Mouse (Mus musculus) stomach, embryonic 15.5 days (tissue): Measurements from ENCODE around the gene Mpnd. TPM values are rescaled to one million over a fixed set of nuclear protein-coding genes. Genes with fewer than 3 reads are reported as not detected.
"Not testable (repeated sequence)": the region's sequence is repeated elsewhere in the genome, so short reads cannot be mapped to it uniquely, and the experiment has no call there.

Experiments used
- ATAC-seq: fragments of 200-750 bp; cut with Nextera tagmentation; 2 replicates; pipeline ENCODE4 v1.8.0; 2017; ENCODE audit warnings: low read depth, moderate number of reproducible peaks, moderate TSS enrichment; ENCODE audit not compliant: insufficient read depth, low FRiP score
- H3K27ac ChIP-seq: fragments of 300-500 bp; sonication (generic); 2 replicates; pipeline ENCODE4 v1.5.1; 2015; ENCODE audit warnings: mild to moderate bottlenecking, inconsistent platforms
- H3K27me3 ChIP-seq: fragments of 300-500 bp; sonication (generic); replicated peaks from 2 replicates; pipeline ENCODE4 v1.6.1; 2015; ENCODE audit warnings: inconsistent platforms
- H3K36me3 ChIP-seq: fragments of 300-500 bp; sonication (generic); 2 replicates; pipeline ENCODE4 v1.6.1; 2015; ENCODE audit warnings: inconsistent platforms
- H3K4me1 ChIP-seq: fragments of 300-500 bp; sonication (generic); 2 replicates; pipeline ENCODE4 v1.6.1; 2015; ENCODE audit warnings: inconsistent platforms
- H3K4me2 ChIP-seq: fragments of 300-500 bp; sonication (generic); 2 replicates; pipeline ENCODE4 v1.6.1; 2015; ENCODE audit warnings: mild to moderate bottlenecking, inconsistent platforms
- H3K4me3 ChIP-seq: fragments of 300-500 bp; sonication (generic); replicated peaks from 2 replicates; pipeline ENCODE4 v1.5.1; 2015; ENCODE audit warnings: inconsistent platforms
- H3K9ac ChIP-seq: fragments of 300-500 bp; sonication (generic); 2 replicates; pipeline ENCODE4 v1.6.1; 2015; ENCODE audit warnings: inconsistent platforms
- H3K9me3 ChIP-seq: fragments of 300-500 bp; sonication (generic); 2 replicates; pipeline ENCODE4 v1.6.1; 2016; ENCODE audit warnings: inconsistent platforms
- WGBS: fragments of 180-500 bp; shearing (Covaris S2); methylation state at CpG from one replicate; pipeline ENCODE4 v1.1.7; 2015; 5-methylcytosine and 5-hydroxymethylcytosine counted together
- polyA plus RNA-seq: library from polyadenylated mRNA; unstranded; fragments of >200 nt; fragmentation: Nextera tagmentation; extraction: Ambion mirVana; gene quantifications from 2 replicates; pipeline ENCODE4 v1.2.1, GENCODE M21; 2015

Mpnd gene
- polyA plus RNA-seq, 1 experiment from 2014 or later, result 91.8 TPM

DNA sequence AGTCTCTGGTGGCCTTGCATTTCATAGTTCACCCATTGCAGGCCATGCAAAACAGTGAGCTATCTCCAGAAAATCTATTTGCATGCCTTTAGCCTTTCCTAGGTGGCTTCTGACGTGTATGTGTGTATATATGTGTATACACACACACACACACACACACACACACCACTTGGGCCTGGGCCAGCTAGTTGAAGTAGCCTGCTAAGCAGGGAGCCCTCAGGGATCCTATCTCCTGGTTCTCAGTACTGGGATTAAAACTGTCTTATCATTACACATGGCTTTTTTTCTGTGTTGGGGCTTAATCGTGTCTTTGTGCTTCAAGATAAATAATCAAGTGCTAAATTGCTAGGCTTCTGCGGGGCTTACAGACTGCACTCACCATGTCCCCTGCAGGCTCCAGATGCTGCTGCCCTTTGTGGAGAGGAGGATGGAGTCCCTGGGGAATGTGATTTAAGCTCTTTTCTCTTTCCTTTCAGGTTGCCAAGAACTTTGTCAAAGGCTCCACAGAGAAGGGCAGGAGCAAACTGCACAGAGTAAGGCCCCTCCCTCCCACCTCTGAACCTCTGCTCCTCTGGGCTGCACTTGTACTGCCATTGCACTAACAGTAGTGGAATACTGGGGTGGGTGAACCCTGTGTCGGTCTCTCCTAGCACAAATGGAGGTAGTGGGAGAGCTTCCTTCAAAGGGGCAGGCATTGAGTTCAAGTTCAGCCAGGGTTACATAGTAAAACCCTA, 50.6 kb downstream of the Mpnd start:
- no peak overlapping the region for H3K4me3 ChIP-seq
- 65% methylated on average over 4 of the region's 4 CpGs for WGBS
- H3K27ac ChIP-seq, result no peak overlapping the region
- ATAC-seq, result no peak
- no peaks in the 10 kb centered on the region for H3K27me3 ChIP-seq
- peaks cover 59% of the 10 kb centered on the region for H3K36me3 ChIP-seq
- no peak overlapping the region for H3K9ac ChIP-seq
- H3K9me3 ChIP-seq, result no peaks in the 10 kb centered on the region
- no peaks in the 10 kb centered on the region for H3K4me1 ChIP-seq
- no peak overlapping the region for H3K4me2 ChIP-seq

GRCm38 (mm10) chr17:56057381-56058120, 52.0 kb downstream of the Mpnd start:
- Histone ChIP-seq H3K4me1 (no peaks in the 10 kb centered on the region), H3K27ac (no peak overlapping the region), H3K9ac (no peak overlapping the region), H3K36me3 (peaks cover 68% of the 10 kb centered on the region), H3K4me2 (no peak overlapping the region), H3K27me3 (no peaks in the 10 kb centered on the region), H3K4me3 (no peak overlapping the region), H3K9me3 (no peaks in the 10 kb centered on the region)
- 89% methylated on average over 11 of the region's 11 CpGs for WGBS
- ATAC-seq, result no peak

- Histone ChIP-seq H3K9me3 (no peaks in the 10 kb centered on the region), H3K4me1 (no peaks in the 10 kb centered on the region), H3K4me2 (no peak overlapping the region), H3K27me3 (no peaks in the 10 kb centered on the region), H3K9ac (no peak overlapping the region), H3K4me3 (no peak overlapping the region), H3K36me3 (peaks cover 91% of the 10 kb centered on the region), H3K27ac (no peak overlapping the region)
- 94% methylated on average over 7 of the region's 7 CpGs for WGBS
- ATAC-seq, result no peak
These were observed 56.6 kb downstream of the Mpnd start for GRCm38 (mm10) chr17:56062081-56062480.

- H3K27ac ChIP-seq, H3K4me2 ChIP-seq, H3K4me3 ChIP-seq, H3K9ac ChIP-seq, H3K9me3 ChIP-seq, H3K4me1 ChIP-seq, ATAC-seq, H3K27me3 ChIP-seq: not testable (repeated sequence)
- peaks cover 94% of the 10 kb centered on the region for H3K36me3 ChIP-seq
- 79% methylated on average over 6 of the region's 6 CpGs for WGBS
These were observed 60.2 kb downstream of the Mpnd start for GRCm38 (mm10) chr17:56065715-56066114.

Other genes with a start within 250 kb of the Mpnd start
- 9.4 and 9.9 TPM in 2 replicates for gene Zfp119a, start 126.8 kb upstream of the Mpnd start, polyA plus RNA-seq
- 14.0 and 15.1 TPM in 2 replicates for gene Zfp959, start 113.6 kb upstream of the Mpnd start, polyA plus RNA-seq
- gene Zfp119b, start 56.2 kb upstream of the Mpnd start, polyA plus RNA-seq, result 6.1 and 6.9 TPM in 2 replicates
- gene Ebi3, start 53.1 kb upstream of the Mpnd start, polyA plus RNA-seq, result 4.1 TPM in 2 replicates
- gene Yju2, start 46.6 kb upstream of the Mpnd start, polyA plus RNA-seq, result 22.0 and 24.8 TPM in 2 replicates
- gene Shd, start 35.2 kb upstream of the Mpnd start, polyA plus RNA-seq, result 10.4 and 11.1 TPM in 2 replicates
- 9.8 and 11.7 TPM in 2 replicates for gene Fsd1, start 19.2 kb upstream of the Mpnd start, polyA plus RNA-seq
- gene Stap2, start 127 bp upstream of the Mpnd start, polyA plus RNA-seq, result 28.0 and 30.9 TPM in 2 replicates
- gene Sh3gl1, start 30.9 kb downstream of the Mpnd start, polyA plus RNA-seq, result 136 and 142 TPM in 2 replicates
- gene Chaf1a, start 34.7 kb downstream of the Mpnd start, polyA plus RNA-seq, result 21.7 and 22.4 TPM in 2 replicates
- gene Ubxn6, start 69.3 kb downstream of the Mpnd start, polyA plus RNA-seq, result 32.8 and 36.0 TPM in 2 replicates
- gene Hdgfl2, start 73.9 kb downstream of the Mpnd start, polyA plus RNA-seq, result 99.9 and 103 TPM in 2 replicates
- gene Plin4, start 104.1 kb downstream of the Mpnd start, polyA plus RNA-seq, result 0.36 TPM in 2 replicates
- 0.42 and 0.59 TPM in 2 replicates for gene Plin5, start 111.9 kb downstream of the Mpnd start, polyA plus RNA-seq
- 0.52 and 1.6 TPM in 2 replicates for gene Lrg1, start 116.3 kb downstream of the Mpnd start, polyA plus RNA-seq
- 1.3 and 1.4 TPM in 2 replicates for gene Sema6b, start 134.6 kb downstream of the Mpnd start, polyA plus RNA-seq
- 13.2 and 14.8 TPM in 2 replicates for gene Tnfaip8l1, start 156.8 kb downstream of the Mpnd start, polyA plus RNA-seq
- 112 and 113 TPM in 2 replicates for gene Mydgf, start 178.2 kb downstream of the Mpnd start, polyA plus RNA-seq
- 33.2 and 37.5 TPM in 2 replicates for gene Dpp9, start 213.2 kb downstream of the Mpnd start, polyA plus RNA-seq